Mouse (Mus musculus) limb, embryonic 13.5 days (tissue): Measurements from ENCODE around the gene Rab5if. TPM values are rescaled to one million over a fixed set of nuclear protein-coding genes. Genes with fewer than 3 reads are reported as not detected.
"Not testable (repeated sequence)": the region's sequence is repeated elsewhere in the genome, so short reads cannot be mapped to it uniquely, and the experiment has no call there.

ENCODE experiments used
- ATAC-seq: fragments of 200-750 bp; cut with Nextera tagmentation; 2 replicates; pipeline ENCODE4 v1.8.0; 2017; ENCODE audit warnings: low read depth, moderate number of reproducible peaks, moderate TSS enrichment; ENCODE audit not compliant: low FRiP score
- H3K27ac ChIP-seq: fragments of 300-500 bp; sonication (generic); 2 replicates; pipeline ENCODE4 v1.5.1; 2015; ENCODE audit warnings: inconsistent platforms, mild to moderate bottlenecking, moderate library complexity
- H3K27me3 ChIP-seq: fragments of 300-500 bp; sonication (generic); 2 replicates; pipeline ENCODE4 v1.6.1; 2015; ENCODE audit warnings: mild to moderate bottlenecking, inconsistent platforms
- H3K36me3 ChIP-seq: fragments of 300-500 bp; sonication (generic); 2 replicates; pipeline ENCODE4 v1.6.1; 2015; ENCODE audit warnings: inconsistent platforms, mild to moderate bottlenecking, moderate library complexity
- H3K4me1 ChIP-seq: fragments of 300-500 bp; sonication (generic); 2 replicates; pipeline ENCODE4 v1.6.1; 2015; ENCODE audit warnings: inconsistent platforms
- H3K4me2 ChIP-seq: fragments of 300-500 bp; sonication (generic); replicated peaks from 2 replicates; pipeline ENCODE4 v1.6.1; 2015; ENCODE audit warnings: inconsistent platforms, mild to moderate bottlenecking, moderate library complexity
- H3K4me3 ChIP-seq: fragments of 300-500 bp; sonication (generic); 2 replicates; pipeline ENCODE4 v1.5.1; 2015; ENCODE audit warnings: moderate library complexity, mild to moderate bottlenecking, inconsistent platforms
- H3K9ac ChIP-seq: fragments of 300-500 bp; sonication (generic); 2 replicates; pipeline ENCODE4 v1.6.1; 2015; ENCODE audit warnings: mild to moderate bottlenecking, inconsistent platforms
- H3K9me3 ChIP-seq: fragments of 300-500 bp; sonication (generic); 2 replicates; pipeline ENCODE4 v1.6.1; 2016; ENCODE audit warnings: inconsistent platforms
- WGBS: fragments of 180-500 bp; shearing (Covaris S2); methylation state at CpG from one replicate; pipeline ENCODE4 v1.1.7; 2015; 5-methylcytosine and 5-hydroxymethylcytosine counted together
- polyA plus RNA-seq: library from polyadenylated mRNA; unstranded; fragments of >200 nt; fragmentation: Nextera tagmentation; extraction: Ambion mirVana; gene quantifications from 2 replicates; pipeline ENCODE4 v1.2.1, GENCODE M21; 2015

The Rab5if gene
- polyA plus RNA-seq, 1 experiment from 2014 or later: 153 TPM

GRCm38 (mm10) chr2:156916419-156917125 lies 53.6 kb downstream of the Rab5if start:
- H3K27ac ChIP-seq: no peak overlapping the region
- H3K4me2 ChIP-seq: no peak overlapping the region
- H3K4me3 ChIP-seq: no peak overlapping the region
- H3K36me3 ChIP-seq: no peaks in the 10 kb centered on the region
- H3K9ac ChIP-seq: no peak overlapping the region
- no peak for ATAC-seq
- H3K27me3 ChIP-seq: no peaks in the 10 kb centered on the region
- no peaks in the 10 kb centered on the region for H3K4me1 ChIP-seq
- 78% methylated on average over 3 of the region's 3 CpGs for WGBS
- no peaks in the 10 kb centered on the region for H3K9me3 ChIP-seq

DNA sequence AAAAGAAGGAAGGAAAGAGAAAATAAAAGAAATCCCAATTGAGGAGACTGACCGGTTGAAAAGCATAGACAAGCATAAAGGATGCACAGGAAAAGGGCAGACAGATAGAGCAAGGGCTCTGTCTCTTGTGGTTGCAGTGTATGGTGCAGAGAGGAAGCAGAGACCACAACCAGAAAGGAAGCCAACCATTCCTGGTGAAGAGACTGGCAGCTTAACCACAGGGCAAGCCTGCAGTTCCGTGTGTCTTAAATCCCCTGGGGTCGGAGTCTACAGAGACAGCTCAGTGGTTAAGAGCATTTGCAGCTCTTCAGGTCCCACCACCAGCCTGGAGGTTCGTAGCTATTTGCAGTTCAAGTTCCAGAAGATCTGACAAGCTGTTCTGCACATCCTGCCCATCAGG lies 55.6 kb downstream of the Rab5if start:
- no peak for ATAC-seq
- no peaks in the 10 kb centered on the region for H3K9me3 ChIP-seq
- H3K4me2 ChIP-seq: no peak overlapping the region
- no peak overlapping the region for H3K4me3 ChIP-seq
- H3K4me1 ChIP-seq: no peaks in the 10 kb centered on the region
- no peaks in the 10 kb centered on the region for H3K27me3 ChIP-seq
- no peaks in the 10 kb centered on the region for H3K36me3 ChIP-seq
- no peak overlapping the region for H3K27ac ChIP-seq
- WGBS: 62% methylated on average over 4 of the region's 4 CpGs
- H3K9ac ChIP-seq: no peak overlapping the region

- H3K4me2 ChIP-seq, H3K4me3 ChIP-seq, H3K27ac ChIP-seq, H3K9me3 ChIP-seq, H3K9ac ChIP-seq, ATAC-seq, H3K27me3 ChIP-seq, H3K36me3 ChIP-seq, H3K4me1 ChIP-seq: not testable (repeated sequence)
- WGBS: 89% methylated on average over 11 of the region's 11 CpGs
Measured at GRCm38 (mm10) chr2:156919191-156919590, 56.3 kb downstream of the Rab5if start.

GRCm38 (mm10) chr2:156919796-156920195 lies 56.9 kb downstream of the Rab5if start:
- no peak overlapping the region for H3K4me2 ChIP-seq
- no peaks in the 10 kb centered on the region for H3K4me1 ChIP-seq
- no peak for ATAC-seq
- H3K9ac ChIP-seq: no peak overlapping the region
- no peaks in the 10 kb centered on the region for H3K27me3 ChIP-seq
- H3K27ac ChIP-seq: no peak overlapping the region
- H3K36me3 ChIP-seq: no peaks in the 10 kb centered on the region
- H3K4me3 ChIP-seq: no peak overlapping the region
- no peaks in the 10 kb centered on the region for H3K9me3 ChIP-seq
- WGBS: 48% methylated on average over 2 of the region's 2 CpGs

DNA sequence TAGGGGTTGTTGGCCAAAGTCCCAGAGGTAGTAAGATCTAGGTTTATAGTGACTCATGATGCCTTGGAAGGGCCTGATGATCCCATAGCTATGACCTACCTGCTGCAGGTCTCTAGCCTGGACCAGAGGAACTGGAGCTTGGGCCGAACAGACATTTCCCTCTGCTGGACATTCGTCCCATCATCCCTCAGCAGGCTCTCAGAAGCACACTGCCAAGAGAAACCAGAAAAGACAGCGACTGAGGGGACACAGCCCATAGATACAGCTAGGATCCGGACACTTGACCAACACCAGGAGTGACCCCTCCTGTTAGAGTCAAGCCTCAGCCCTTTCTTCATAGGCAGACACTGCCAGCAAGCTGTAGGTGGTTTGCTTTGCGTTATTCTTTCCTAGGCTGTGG lies 60.1 kb downstream of the Rab5if start:
- no peak for ATAC-seq
- 88% methylated on average over 5 of the region's 5 CpGs for WGBS

More for the DNA sequence above, 60.1 kb downstream of the Rab5if start:
- Histone ChIP-seq H3K4me1 (no peaks in the 10 kb centered on the region), H3K9me3 (no peaks in the 10 kb centered on the region), H3K27me3 (no peaks in the 10 kb centered on the region), H3K4me3 (no peak overlapping the region), H3K27ac (no peak overlapping the region), H3K36me3 (peaks cover 6% of the 10 kb centered on the region), H3K4me2 (no peak overlapping the region), H3K9ac (no peak overlapping the region)

Other genes starting within 250 kb of the Rab5if start
- 95.0 and 101 TPM in 2 replicates for gene Dlgap4, start 249.4 kb upstream of the Rab5if start, polyA plus RNA-seq
- 201 and 204 TPM in 2 replicates for gene Myl9, start 87.7 kb upstream of the Rab5if start, polyA plus RNA-seq
- gene Tgif2, start 23.1 kb upstream of the Rab5if start, polyA plus RNA-seq: 79.8 and 87.5 TPM in 2 replicates
- 13.2 and 14.9 TPM in 2 replicates for gene 4930518I15Rik, start 5.2 kb upstream of the Rab5if start, polyA plus RNA-seq
- 0.33 and 0.36 TPM in 2 replicates for gene Sla2, start 24.1 kb downstream of the Rab5if start, polyA plus RNA-seq
- gene Ndrg3, start 128.9 kb downstream of the Rab5if start, polyA plus RNA-seq: 44.7 and 48.6 TPM in 2 replicates
- gene Dsn1, start 144.0 kb downstream of the Rab5if start, polyA plus RNA-seq: 42.3 TPM in 2 replicates
- gene Soga1, start 216.1 kb downstream of the Rab5if start, polyA plus RNA-seq: 4.1 and 4.2 TPM in 2 replicates
- not detected in 2 replicates for gene Tldc2, start 223.9 kb downstream of the Rab5if start, polyA plus RNA-seq